Mouse (Mus musculus) hindbrain, embryonic 16.5 days (tissue): ENCODE measurements around the gene Olfr287. TPM values are rescaled to one million over a fixed set of nuclear protein-coding genes. Genes with fewer than 3 reads are reported as not detected.

Experiments
- ATAC-seq: fragments of 200-750 bp; cut with Nextera tagmentation; 2 replicates; pipeline ENCODE4 v1.8.0; 2017; ENCODE audit warnings: moderate TSS enrichment, moderate library complexity
- H3K27ac ChIP-seq: fragments of 300-500 bp; sonication (generic); 2 replicates; pipeline ENCODE4 v1.5.1; 2014; ENCODE audit warnings: low read depth, mild to moderate bottlenecking, control low read depth, low read length, moderate library complexity
- H3K27me3 ChIP-seq: fragments of 300-500 bp; sonication (generic); replicated peaks from 2 replicates; pipeline ENCODE4 v1.6.1; 2014; ENCODE audit warnings: low read length; ENCODE audit not compliant: control insufficient read depth, insufficient read depth
- H3K36me3 ChIP-seq: fragments of 300-500 bp; sonication (generic); 2 replicates; pipeline ENCODE4 v1.6.1; 2014; ENCODE audit warnings: mild to moderate bottlenecking, low read length, moderate library complexity, mixed read lengths; ENCODE audit not compliant: control insufficient read depth, insufficient read depth
- H3K4me1 ChIP-seq: fragments of 300-500 bp; sonication (generic); 2 replicates; pipeline ENCODE4 v1.6.1; 2014; ENCODE audit warnings: low read depth, low read length; ENCODE audit not compliant: control insufficient read depth, insufficient read depth
- H3K4me2 ChIP-seq: fragments of 300-500 bp; sonication (generic); 2 replicates; pipeline ENCODE4 v1.6.1; 2014; ENCODE audit warnings: mild to moderate bottlenecking, low read length, control low read depth, moderate library complexity
- H3K4me3 ChIP-seq: fragments of 300-500 bp; sonication (generic); 2 replicates; pipeline ENCODE4 v1.5.1; 2014; ENCODE audit warnings: mild to moderate bottlenecking, low read length, control low read depth, moderate library complexity
- H3K9ac ChIP-seq: fragments of 300-500 bp; sonication (generic); 2 replicates; pipeline ENCODE4 v1.6.1; 2014; ENCODE audit warnings: low read depth, mild to moderate bottlenecking, control low read depth, low read length, moderate library complexity
- H3K9me3 ChIP-seq: fragments of 300-500 bp; sonication (generic); 2 replicates; pipeline ENCODE4 v1.6.1; 2014; ENCODE audit warnings: mild to moderate bottlenecking, low read length, moderate library complexity; ENCODE audit not compliant: control insufficient read depth
- WGBS: fragments of 180-500 bp; shearing (Covaris S2); extraction: QIAGEN DNeasy Blood & Tissue Kit; methylation state at CpG from one replicate; pipeline ENCODE4 v1.1.7; 2014; 5-methylcytosine and 5-hydroxymethylcytosine counted together
- polyA plus RNA-seq: library from polyadenylated mRNA; unstranded; fragments of >200 nt; fragmentation: Nextera tagmentation; extraction: Ambion mirVana; gene quantifications from 2 replicates; pipeline ENCODE4 v1.2.1, GENCODE M21; 2015

Olfr287 gene
- polyA plus RNA-seq, result 0.42 and 1.0 TPM in 2 replicates

DNA sequence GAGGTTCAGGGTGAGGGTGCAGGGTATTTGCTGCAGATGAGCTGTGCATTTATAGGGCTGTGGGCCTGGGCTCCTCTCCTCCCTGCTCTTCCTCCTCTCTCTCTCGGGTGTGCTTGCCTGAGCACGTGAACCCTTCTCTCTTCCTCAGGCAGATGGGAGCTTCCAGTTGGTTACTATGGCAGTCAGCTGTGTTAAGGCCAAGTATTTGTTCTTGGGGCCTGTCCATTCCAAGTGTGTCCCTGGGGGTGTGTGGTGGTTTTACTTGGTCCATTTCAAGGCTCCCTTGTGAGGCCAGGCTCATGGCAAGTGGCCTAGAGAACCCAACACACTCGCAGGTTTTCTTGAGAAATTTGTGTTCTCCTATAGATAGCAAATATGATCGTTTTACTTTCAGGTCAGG, at the start of gene Olfr287, which contains the start of gene Gm44579:
Gene Olfr287 (minus strand): TSS at position 180 of the 400 bp plus-strand sequence.
Gene Gm44579 (minus strand): TSS at position 101 of the 400 bp plus-strand sequence.
- H3K4me2 ChIP-seq, result no peak within 1 kb of the TSS
- no peaks in the 10 kb centered on the region for H3K27me3 ChIP-seq
- no peak within 1 kb of the TSS for H3K9ac ChIP-seq
- H3K27ac ChIP-seq, result no peak within 1 kb of the TSS
- H3K36me3 ChIP-seq, result no peaks in the 10 kb centered on the region
- H3K4me1 ChIP-seq, result no peaks in the 10 kb centered on the region
- no peak within 1 kb of the TSS for H3K4me3 ChIP-seq
- ATAC-seq, result no peak
- no peaks in the 10 kb centered on the region for H3K9me3 ChIP-seq
- WGBS, result 50% methylated on average over 3 of the region's 4 CpGs

DNA sequence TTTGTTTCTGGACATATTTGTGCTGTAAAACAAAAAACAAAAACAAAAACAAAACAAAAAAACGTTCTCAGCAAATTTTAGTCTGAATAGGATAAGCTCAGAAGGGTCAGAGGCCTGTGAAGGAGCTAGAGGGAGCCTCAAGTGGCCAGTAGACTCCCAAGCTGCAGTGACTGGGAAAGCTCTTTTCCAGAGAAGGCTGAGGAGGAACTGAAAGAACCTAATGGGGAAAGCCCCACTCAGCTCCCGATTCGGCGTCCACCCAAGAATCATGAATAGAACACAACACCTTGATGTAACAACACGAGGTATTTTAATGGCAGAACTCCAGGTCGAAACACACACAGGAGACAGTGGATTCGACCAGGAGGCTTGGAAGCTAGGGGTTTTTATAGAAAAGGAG, 36.9 kb upstream of the Olfr287 start:
- no peak overlapping the region for H3K4me3 ChIP-seq
- 90% methylated on average over 7 of the region's 7 CpGs for whole genome bisulfite sequencing
- ATAC-seq, result no peak

DNA sequence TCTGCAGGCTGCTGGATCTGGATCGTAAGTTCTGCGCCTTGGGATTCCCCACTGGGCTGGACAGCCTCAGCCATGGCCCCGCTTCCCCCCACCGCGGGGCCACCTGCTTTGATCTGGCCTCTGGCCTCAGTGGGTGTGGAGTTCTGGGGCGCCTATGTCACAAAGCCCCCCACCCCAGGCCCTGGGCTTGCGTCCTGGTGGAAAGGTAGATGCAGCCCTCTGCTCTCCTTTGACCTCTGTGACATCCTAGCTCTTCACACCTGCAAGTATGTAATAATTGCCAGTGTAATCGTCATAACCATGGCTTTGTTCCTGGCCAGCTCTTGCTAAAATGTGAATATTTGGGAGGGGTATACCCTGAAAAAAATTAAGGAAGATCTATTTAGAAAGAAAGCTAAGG, 36.3 kb upstream of the Olfr287 start, which contains the start of gene H1fnt:
Gene H1fnt (minus strand): TSS at position 101 of the 400 bp plus-strand sequence.
- H3K4me2 ChIP-seq, result no peak within 1 kb of the TSS
- no peaks in the 10 kb centered on the region for H3K9me3 ChIP-seq
- no peaks in the 10 kb centered on the region for H3K27me3 ChIP-seq
- H3K9ac ChIP-seq, result no peak within 1 kb of the TSS
- H3K27ac ChIP-seq, result no peak within 1 kb of the TSS
- ATAC-seq, result no peak
- 83% methylated on average over 8 of the region's 8 CpGs for whole genome bisulfite sequencing
- H3K4me1 ChIP-seq, result no peaks in the 10 kb centered on the region
- H3K36me3 ChIP-seq, result no peaks in the 10 kb centered on the region
- H3K4me3 ChIP-seq, result no peak within 1 kb of the TSS

More for the DNA sequence above, 36.9 kb upstream of the Olfr287 start:
- no peaks in the 10 kb centered on the region for H3K4me1 ChIP-seq
- H3K9ac ChIP-seq, result no peak overlapping the region
- no peaks in the 10 kb centered on the region for H3K36me3 ChIP-seq
- H3K27ac ChIP-seq, result no peak overlapping the region
- no peak overlapping the region for H3K4me2 ChIP-seq
- no peaks in the 10 kb centered on the region for H3K9me3 ChIP-seq
- no peaks in the 10 kb centered on the region for H3K27me3 ChIP-seq

DNA sequence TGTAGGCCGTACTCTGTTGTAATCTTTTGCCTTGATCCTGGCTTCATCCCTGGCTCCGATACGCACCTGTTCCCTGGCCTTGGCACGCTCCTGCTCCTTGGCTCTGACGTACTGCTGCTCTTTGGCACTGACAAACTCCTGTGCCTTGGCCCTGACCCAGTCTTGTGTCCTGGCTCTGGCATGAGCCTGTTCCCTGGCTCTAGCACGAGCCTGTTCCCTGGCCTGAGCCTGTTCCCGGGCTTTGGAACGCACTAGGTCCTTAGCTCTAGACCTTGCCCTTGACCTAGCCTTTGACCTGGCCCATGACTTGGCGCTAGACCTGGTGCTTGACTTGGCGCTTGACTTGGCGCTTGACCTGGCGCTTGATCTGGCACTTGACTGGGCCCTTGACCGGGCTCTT, 35.4 kb upstream of the Olfr287 start:
- Histone ChIP-seq H3K4me1 (no peaks in the 10 kb centered on the region), H3K9me3 (no peaks in the 10 kb centered on the region), H3K27ac (no peak overlapping the region), H3K9ac (no peak overlapping the region), H3K36me3 (no peaks in the 10 kb centered on the region), H3K4me2 (no peak overlapping the region), H3K4me3 (no peak overlapping the region), H3K27me3 (no peaks in the 10 kb centered on the region)
- ATAC-seq, result no peak
- WGBS, result 90% methylated on average over 13 of the region's 13 CpGs

DNA sequence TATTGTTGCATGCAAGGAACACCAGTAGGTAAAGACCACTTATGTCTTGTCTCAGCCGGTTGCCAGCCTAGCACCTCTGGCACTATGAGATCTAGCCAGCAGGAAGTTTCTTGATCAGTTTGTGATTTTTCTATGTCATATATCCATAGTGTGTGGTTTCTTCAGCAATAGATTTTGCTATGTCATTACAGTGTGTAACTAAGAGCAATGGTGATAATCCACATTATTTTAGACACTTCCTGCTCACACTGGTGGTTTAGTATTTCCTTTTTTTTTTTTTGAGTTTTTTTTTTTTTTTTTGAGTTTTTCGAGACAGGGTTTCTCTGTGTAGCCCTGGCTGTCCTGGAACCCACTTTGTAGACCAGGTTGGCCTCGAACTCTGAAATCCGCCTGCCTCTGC, 14.6 kb upstream of the Olfr287 start:
- no peak overlapping the region for H3K27ac ChIP-seq
- no peak overlapping the region for H3K9ac ChIP-seq
- H3K27me3 ChIP-seq, result no peaks in the 10 kb centered on the region
- H3K4me1 ChIP-seq, result no peaks in the 10 kb centered on the region
- H3K9me3 ChIP-seq, result peaks cover 3% of the 10 kb centered on the region; the same call in 1 of the 2 replicates
- 90% methylated on average over 4 of the region's 4 CpGs for WGBS
- no peak overlapping the region for H3K4me2 ChIP-seq
- H3K36me3 ChIP-seq, result no peaks in the 10 kb centered on the region
- ATAC-seq, result no peak
- H3K4me3 ChIP-seq, result no peak overlapping the region

DNA sequence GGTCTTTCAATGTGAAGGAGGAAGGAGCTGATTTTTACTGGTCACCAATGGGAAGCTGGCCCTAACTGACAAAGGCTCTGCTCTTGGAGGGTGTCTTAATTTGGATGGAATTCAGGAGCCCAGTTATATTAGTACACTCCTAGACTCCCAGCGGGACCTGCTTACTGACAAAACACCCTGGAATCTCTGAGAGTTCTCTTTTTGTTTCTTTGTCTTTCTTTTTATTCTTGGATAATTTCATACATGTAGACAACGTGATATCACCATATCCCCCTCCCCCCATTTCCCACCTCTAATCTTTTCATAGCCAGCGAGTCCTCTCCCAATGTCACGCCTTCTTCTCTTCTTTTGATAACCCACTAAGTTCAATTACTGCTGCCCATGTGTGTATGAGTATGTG, 13.5 kb upstream of the Olfr287 start, which contains the start of gene Olfr286:
Gene Olfr286 (minus strand): TSS at position 101 of the 400 bp plus-strand sequence.
- ATAC-seq, result no peak
- WGBS, result 89% methylated on average over 4 of the region's 4 CpGs
- H3K4me1 ChIP-seq, result no peaks in the 10 kb centered on the region
- no peak within 1 kb of the TSS for H3K27ac ChIP-seq
- no peak within 1 kb of the TSS for H3K4me3 ChIP-seq
- H3K4me2 ChIP-seq, result no peak within 1 kb of the TSS
- no peak within 1 kb of the TSS for H3K9ac ChIP-seq
- H3K36me3 ChIP-seq, result no peaks in the 10 kb centered on the region
- peaks cover 3% of the 10 kb centered on the region; the same call in 1 of the 2 replicates for H3K9me3 ChIP-seq
- H3K27me3 ChIP-seq, result no peaks in the 10 kb centered on the region

DNA sequence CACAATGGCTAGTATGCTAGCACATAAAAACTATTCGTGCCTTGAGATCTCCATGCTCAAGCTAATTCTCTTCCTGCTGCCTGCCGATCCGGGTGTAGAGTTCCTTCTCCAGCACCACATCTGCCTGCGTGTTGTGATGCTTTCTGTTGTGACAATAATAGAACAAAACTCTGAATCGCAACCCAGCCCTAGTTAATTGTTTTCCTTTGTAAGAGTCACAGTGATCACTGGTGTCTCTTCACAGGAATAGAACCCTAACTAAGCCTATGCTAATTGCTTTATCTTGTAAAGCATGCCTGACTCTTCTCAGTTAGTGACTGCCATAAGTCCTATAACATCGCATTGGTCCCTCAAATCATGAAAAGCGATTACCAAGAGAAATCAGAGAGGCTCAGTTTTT, 5.2 kb upstream of the Olfr287 start:
- Histone ChIP-seq H3K4me3 (no peak overlapping the region), H3K27ac (no peak overlapping the region), H3K4me1 (no peaks in the 10 kb centered on the region), H3K36me3 (no peaks in the 10 kb centered on the region), H3K9me3 (no peaks in the 10 kb centered on the region), H3K27me3 (no peaks in the 10 kb centered on the region), H3K4me2 (no peak overlapping the region), H3K9ac (no peak overlapping the region)
- WGBS, result 72% methylated on average over 7 of the region's 7 CpGs
- no peak for ATAC-seq

DNA sequence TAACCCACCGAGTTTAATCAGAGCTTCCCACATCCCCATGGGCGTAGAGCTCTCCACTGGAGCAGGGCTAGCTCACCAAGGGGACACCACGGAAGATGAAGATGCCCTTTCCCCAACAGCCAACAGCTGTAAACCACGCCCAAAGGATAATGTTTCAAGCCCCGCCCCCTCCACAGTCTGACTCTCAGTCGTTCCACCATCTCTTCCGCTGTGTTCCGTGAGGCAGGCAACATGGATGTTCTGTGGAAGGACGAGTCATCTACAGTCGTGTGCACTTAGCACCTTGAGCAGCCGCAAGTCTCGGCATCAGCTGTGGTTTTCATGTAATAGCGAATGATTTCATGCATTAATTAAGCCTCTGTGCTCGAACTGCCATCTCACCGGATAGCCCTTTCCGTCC, 4.8 kb upstream of the Olfr287 start:
- Histone ChIP-seq H3K4me2 (no peak overlapping the region), H3K4me3 (no peak overlapping the region), H3K36me3 (no peaks in the 10 kb centered on the region), H3K4me1 (no peaks in the 10 kb centered on the region), H3K27ac (no peak overlapping the region), H3K9ac (no peak overlapping the region), H3K27me3 (no peaks in the 10 kb centered on the region), H3K9me3 (no peaks in the 10 kb centered on the region)
- WGBS, result 44% methylated on average over 16 of the region's 16 CpGs
- ATAC-seq, result no peak

DNA sequence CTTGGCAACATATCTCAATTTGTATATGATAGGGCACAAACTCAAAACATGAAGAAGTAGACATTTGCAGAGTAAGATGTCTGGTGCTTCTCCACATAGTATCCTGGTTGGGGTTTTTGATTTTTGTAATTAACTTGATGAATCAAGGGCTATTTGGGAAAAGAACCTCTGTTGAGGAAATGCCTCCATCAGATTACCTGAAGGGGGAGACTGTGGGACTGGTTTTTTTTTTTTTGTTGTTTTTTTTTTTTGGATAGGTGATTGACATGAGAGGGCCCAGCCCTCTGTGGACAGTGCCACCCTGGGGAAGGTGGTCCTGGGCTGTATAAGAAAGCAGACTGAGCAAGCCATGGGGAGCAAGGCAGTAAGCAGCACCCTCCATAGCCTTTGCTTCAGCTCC, 1.5 kb upstream of the Olfr287 start:
- H3K27ac ChIP-seq, result no peak overlapping the region
- no peaks in the 10 kb centered on the region for H3K9me3 ChIP-seq
- no peaks in the 10 kb centered on the region for H3K36me3 ChIP-seq
- no peak overlapping the region for H3K9ac ChIP-seq
- no peaks in the 10 kb centered on the region for H3K27me3 ChIP-seq
- H3K4me2 ChIP-seq, result no peak overlapping the region
- ATAC-seq, result no peak
- H3K4me3 ChIP-seq, result no peak overlapping the region
- H3K4me1 ChIP-seq, result no peaks in the 10 kb centered on the region

DNA sequence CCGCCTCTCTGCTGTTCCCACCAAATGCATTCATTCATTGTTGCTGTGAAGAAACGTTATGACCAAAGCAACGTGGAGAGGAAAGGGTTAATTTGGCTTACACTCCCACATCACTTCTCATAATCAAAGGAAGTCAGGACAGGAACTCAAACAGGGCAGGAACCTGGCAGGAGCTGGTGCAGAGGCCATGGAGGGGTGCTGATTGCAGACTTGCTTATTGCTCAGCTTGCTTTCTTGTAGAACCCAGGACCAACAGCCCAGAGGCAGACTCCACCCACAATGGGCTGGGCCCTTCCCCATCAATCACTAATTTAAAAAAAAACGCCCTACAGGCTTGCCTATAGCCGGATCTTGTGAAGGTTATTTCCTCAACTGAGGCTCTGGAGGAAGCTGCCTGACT, 6.7 kb downstream of the Olfr287 start:
- no peak overlapping the region for H3K27ac ChIP-seq
- no peaks in the 10 kb centered on the region for H3K36me3 ChIP-seq
- H3K4me2 ChIP-seq, result no peak overlapping the region
- H3K4me1 ChIP-seq, result no peaks in the 10 kb centered on the region
- 77% methylated on average over 5 of the region's 5 CpGs for WGBS
- H3K4me3 ChIP-seq, result no peak overlapping the region
- no peaks in the 10 kb centered on the region for H3K27me3 ChIP-seq
- ATAC-seq, result no peak
- no peak overlapping the region for H3K9ac ChIP-seq
- no peaks in the 10 kb centered on the region for H3K9me3 ChIP-seq
